Mouse (Mus musculus) WW6 (cell line): ENCODE measurements around the gene Hs3st1.
"Not testable (repeated sequence)": the region's sequence is repeated elsewhere in the genome, so short reads cannot be mapped to it uniquely, and the experiment has no call there.

Experiments used
- DNase-seq: peaks from one replicate; pipeline ENCODE4 v3.0.0-alpha.2; 2013; ENCODE audit warnings: low read depth, low spot score

Gene Hs3st1

DNA sequence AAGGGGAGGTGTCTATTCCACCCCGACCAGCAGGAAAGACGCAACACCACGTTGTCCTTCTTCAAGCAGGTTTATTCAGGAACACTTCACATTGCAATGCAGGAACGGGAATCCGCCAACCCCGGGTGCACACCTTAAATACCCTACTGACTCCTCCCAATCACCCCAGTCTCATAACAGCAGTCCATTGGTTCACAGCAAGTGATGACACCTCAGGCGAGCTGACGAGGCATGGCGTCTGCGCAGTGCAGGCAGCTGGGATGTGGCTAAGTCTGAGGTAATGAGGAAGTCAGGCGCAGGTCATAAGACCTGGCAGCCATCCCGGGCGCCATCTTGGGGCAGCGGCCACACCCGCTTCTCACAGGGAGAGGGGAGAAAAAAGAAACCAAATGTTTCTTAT lies at the start of gene Hs3st1:
Hs3st1 (minus strand) TSS at position 101 of the 400 bp plus-strand sequence.
- not testable (repeated sequence) for DNase-seq

DNA sequence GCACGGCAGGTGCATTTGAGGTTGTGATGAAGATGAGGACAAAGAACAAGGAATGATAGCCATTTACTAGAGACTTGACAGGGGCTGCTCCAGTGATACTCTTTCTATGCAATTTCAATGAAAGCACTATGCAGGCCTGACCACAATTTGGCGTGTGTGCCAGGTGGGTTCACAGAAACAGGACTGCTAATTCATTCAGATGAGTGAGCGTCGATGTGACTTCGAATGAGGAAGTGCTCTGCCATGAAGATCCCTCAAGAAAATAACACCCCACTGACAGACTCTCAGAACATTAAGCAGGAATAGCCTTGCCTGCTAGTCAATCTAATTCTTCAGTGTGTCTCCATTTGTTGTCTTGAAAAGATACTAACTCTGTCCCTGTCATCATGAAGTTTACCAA lies 49.4 kb upstream of the Hs3st1 start:
- DNase-seq = no peak

DNA sequence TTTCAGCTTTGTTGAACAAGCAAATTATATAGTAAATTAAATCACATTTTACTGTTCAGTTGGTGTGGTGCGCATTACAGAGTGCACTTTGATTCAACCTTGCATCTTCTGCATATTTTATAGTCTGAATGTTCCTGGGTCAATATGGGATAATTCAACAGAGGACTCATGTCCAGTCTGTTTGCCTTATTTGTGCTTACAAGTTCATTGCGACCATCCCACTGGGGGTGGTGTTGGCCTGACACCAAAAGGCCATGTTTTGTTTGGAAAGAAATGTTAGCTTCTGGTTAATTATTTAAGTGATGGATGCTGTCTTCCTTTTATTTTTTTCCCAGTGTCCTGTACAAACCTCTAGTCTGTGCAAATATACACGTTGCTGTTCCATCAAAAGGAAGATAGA lies 48.7 kb upstream of the Hs3st1 start:
- no peak for DNase-seq

DNA sequence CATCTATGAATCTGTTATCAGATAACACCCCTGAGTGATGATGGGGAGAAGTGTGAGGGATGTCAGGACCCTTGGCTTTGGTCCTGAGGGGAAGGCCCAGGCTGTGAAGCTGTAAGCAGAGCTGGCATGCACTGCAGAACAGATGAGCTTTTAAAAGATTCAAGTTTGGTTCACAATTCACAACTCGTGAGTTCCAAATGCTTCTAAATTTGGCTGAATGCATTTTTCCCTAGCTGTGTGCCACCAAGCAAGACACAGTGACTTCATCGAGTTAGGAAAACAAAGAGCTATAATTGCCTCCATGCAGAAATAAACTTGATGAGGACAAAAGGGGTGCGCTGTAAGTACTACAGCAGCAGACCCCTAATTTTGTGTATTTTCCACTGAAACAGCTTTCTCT lies 48.2 kb upstream of the Hs3st1 start:
- no peak for DNase-seq

DNA sequence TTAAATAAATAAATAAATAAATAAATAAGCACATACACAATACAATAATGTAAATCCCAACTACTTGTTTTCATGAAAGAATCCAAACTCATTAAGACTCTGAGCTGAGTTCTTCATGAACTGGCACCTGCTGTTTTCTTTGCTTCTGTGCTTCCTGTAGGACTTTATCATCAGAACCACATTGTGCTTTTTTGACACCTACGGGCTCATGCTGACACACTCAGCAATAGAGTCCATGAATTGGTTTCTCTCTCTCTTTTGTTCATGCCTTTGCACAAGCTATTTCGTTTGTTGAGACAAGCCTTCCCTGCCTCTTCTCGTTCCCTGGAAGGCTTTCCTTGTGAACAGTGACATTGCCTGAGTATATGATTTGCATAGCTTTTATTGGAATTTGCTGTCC lies 46.8 kb upstream of the Hs3st1 start:
- no peak for DNase-seq

GRCm38 (mm10) chr5:39777094-39777710 lies 21.9 kb upstream of the Hs3st1 start:
- no peak for DNase-seq

- no peak for DNase-seq
These were observed 16.5 kb upstream of the Hs3st1 start for GRCm38 (mm10) chr5:39771680-39772348.

DNA sequence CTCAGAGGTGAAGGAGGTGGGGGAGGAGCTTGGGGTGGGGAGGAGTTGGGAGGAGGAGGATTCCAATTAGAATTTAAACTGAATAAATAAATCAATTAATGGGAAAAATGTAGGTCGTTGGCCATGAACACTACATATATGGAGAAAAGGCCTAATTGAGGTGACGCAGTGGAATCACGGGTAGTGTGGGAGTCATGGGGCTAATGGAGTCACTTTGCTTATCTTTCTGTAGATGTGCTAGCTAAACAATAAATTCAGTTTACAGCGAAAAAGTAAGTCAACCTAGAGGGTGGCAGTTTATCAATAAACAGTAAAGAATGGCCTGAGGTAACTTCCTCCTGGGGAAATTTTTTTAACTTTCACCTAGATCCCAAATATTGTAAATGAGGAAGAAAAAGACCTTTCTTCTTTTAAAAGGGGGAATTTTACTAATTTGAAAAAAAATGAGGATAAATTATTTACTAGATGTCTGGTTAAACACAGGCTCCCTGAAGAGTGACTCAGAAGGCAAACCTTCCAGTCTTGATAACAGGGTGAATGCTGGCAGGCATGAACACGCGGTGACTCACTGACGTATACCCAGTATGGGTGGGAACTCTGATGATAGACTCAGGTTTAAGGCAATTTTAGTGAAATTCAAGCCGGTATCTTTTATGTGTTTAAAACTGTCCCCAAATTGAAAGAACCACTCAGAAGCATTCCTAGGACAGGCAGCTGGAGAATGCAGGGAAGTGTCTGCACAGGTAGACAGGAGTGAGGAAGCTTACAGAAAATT lies 6.6 kb upstream of the Hs3st1 start:
- no peak for DNase-seq

GRCm38 (mm10) chr5:39758890-39759475 lies 3.7 kb upstream of the Hs3st1 start:
- no peak for DNase-seq

- DNase-seq = no peak
These were observed 18.4 kb downstream of the Hs3st1 start for GRCm38 (mm10) chr5:39736843-39737242.

- no peak for DNase-seq
These were observed 21.4 kb downstream of the Hs3st1 start for GRCm38 (mm10) chr5:39733750-39734443.

- DNase-seq = no peak
These were observed 22.1 kb downstream of the Hs3st1 start for GRCm38 (mm10) chr5:39733013-39733749.

GRCm38 (mm10) chr5:39715694-39716550 lies 39.4 kb downstream of the Hs3st1 start:
- no peak for DNase-seq

GRCm38 (mm10) chr5:39715193-39715592 lies 40.1 kb downstream of the Hs3st1 start:
- DNase-seq = no peak

- DNase-seq = no peak
These were observed 49.7 kb downstream of the Hs3st1 start for GRCm38 (mm10) chr5:39705539-39705938.

DNA sequence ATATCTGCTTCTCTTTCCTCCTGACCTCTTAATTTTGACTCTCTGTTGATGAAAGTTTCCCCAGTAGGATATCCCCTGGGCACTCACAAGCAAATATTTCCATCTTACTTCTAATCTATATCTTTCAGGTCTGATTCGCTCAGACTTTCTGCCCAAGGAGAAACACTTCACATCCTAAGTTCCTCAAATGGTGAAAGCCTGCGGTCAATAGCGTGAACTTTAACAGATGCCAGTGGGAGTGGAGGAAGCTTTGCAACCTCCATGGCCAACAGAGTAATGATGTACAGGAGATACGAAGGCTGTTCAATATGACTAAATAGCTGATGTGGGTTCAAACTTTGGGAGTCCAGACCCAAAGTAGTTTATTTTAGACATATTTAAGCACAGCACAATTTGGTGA lies 94.4 kb downstream of the Hs3st1 start:
- DNase-seq = no peak

DNA sequence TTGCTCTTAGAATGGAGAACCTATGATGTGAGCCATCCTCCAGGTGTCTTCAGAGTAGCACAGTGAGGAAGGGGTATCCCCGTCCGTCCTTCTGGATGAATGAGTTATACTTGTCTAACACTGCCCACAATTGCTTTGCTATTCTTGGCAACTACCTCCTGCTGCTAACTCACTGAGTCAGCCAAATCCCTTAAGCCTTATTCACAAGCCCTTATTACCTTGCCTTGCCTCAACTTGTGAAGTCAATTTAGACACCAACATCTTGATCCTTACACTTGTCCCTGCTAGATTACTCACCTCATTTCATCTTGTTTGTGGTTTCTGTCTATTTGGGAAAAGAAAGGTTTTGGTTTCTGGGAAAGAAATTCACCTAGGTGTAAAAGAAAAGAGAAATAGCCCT lies 95.9 kb downstream of the Hs3st1 start:
- no peak for DNase-seq

GRCm38 (mm10) chr5:39644827-39645380 lies 110.4 kb downstream of the Hs3st1 start:
- DNase-seq = no peak

DNA sequence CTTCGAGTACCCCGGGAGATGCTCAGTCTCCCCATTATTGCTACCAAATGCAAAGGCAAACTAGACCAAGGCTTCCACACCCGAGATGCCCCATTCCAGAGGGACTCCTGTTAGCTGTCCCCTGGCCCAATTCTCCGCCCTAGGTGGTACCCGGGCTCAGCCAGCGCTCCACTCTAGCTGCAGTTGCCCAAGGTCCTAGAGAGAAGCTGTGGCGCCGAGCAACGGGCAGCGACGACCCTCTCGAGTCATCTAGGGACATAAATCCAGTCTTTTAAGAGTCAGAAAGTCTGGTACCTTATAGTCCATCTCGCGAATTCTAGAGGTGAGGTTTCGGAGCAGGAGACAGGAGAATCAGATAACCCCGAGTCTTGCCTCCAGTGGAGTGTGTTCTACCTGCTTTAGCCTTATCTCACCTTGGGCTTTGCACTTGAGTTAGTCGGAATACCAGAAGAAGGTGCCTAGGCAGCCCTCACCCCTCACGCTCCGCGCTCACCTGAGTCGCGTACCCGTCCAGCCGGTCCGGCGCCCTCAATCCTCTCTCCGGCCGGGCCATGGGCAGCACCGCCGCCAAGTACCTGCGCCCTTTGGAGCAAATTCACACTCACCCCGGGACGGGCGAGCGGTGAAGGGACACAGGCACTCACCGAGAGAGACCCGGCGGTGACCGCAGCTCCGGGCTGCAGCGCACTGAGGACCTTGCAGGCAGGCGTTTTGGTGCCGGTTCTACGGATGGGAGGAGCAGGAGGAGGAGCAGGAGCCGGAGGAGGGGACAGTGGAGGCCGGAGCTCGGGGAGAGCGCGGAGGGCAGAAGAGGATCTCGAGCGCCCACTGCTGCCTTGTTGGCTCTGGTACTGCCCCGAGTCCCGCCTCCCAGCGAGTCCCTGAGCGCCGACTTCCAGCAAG lies 111.1 kb downstream of the Hs3st1 start:
- peak; percentile 80 for DNase-seq
